Mouse (Mus musculus): Measurements from ENCODE around the gene Hist1h1d. TPM values are rescaled to one million over a fixed set of nuclear protein-coding genes. Genes with fewer than 3 reads are reported as not detected.
"Not testable (repeated sequence)": the region's sequence is repeated elsewhere in the genome, so short reads cannot be mapped to it uniquely, and the experiment has no call there.

Hist1h1d gene
- total RNA-seq, 2 experiments from 2014 or later, result 17.8 to 19.5 TPM

DNA sequence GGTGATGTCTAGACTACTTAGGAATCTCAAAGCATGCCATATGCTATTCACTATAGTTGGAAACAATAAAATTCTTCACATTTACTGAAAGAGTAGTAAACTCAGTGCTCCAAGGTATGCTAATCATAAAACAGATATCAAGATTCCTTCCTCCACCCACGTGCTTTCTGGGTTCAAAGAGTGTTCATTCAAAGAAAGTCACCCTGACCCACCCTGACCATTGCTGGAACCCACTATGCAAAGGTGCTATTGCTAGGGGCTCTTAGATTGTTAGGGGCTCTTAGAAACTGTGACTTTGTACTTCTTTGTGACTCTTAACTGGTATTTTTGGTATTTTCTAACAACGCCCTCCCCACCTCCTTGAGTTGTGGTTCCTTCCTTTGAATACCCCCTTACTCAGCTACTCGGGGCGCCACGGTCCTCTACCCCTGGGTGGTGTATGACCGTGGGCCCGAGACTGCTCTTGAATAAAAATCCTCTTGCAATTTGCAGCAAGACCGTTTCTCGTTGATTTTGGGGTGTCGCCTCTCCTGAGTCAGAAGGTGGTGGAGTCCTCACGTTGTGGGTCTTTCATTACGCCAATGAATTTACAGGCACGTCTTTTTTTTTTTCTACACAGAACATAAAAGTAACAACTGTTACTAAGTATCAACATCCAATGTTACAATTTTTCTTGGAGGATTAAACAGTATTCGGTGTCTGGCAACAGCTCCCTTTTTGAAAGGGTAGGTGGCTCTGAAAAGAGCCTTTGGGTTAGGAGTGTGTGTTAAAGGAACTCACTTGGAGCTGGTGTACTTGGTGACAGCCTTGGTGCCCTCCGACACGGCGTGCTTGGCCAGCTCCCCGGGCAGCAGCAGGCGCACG lies 20.2 kb downstream of the Hist1h1d start:
- DNase-seq, result not testable (repeated sequence)

DNA sequence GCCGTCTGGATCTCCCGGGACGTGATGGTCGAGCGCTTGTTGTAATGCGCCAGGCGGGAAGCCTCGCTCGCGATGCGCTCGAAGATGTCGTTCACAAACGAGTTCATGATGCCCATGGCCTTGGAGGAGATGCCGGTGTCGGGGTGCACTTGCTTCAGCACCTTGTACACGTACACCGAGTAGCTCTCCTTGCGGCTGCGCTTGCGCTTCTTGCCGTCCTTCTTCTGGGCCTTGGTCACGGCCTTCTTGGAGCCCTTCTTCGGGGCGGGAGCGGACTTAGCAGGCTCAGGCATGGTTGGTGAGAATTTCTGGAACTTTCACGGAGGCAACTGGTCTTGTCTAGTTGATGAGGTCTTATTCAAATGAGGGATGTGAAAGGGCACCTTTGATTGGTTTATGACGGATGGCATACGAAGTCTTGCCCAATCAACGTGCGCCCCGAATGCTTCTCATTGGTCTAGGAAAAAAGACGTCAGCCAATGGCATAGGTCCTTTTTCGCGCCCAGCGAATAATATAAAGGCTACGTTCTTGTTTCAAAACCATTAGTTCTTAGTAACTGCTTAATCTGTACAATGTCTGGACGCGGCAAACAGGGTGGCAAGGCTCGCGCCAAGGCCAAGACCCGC lies 20.9 kb downstream of the Hist1h1d start, which contains the start of the genes Hist1h2bf and Hist1h2ad:
Gene Hist1h2bf, minus strand, starts transcription at position 299 of the 627 bp plus-strand sequence.
Gene Hist1h2ad, plus strand, starts transcription at position 484 of the 627 bp plus-strand sequence.
- peak; percentile 75 for DNase-seq

DNA sequence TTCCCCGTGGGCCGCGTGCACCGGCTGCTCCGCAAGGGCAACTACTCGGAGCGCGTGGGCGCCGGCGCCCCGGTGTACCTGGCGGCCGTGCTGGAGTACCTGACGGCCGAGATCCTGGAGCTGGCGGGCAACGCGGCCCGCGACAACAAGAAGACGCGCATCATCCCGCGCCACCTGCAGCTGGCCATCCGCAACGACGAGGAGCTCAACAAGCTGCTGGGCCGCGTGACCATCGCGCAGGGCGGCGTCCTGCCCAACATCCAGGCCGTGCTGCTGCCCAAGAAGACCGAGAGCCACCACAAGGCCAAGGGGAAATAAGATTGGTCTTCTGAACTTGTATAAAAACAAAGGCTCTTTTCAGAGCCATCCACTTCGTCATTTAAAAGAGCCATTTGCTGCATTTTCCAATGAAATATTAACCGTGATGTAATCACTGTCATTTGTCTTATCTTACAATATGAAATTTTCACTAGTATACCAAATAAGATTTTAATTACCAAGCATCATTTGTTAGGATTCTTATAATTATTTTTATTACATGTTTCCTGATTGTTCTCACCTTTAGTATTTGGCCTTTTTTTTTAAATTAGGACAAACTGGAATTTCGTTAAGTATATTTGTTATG lies 21.6 kb downstream of the Hist1h1d start:
- DNase-seq, result not testable (repeated sequence)

DNA sequence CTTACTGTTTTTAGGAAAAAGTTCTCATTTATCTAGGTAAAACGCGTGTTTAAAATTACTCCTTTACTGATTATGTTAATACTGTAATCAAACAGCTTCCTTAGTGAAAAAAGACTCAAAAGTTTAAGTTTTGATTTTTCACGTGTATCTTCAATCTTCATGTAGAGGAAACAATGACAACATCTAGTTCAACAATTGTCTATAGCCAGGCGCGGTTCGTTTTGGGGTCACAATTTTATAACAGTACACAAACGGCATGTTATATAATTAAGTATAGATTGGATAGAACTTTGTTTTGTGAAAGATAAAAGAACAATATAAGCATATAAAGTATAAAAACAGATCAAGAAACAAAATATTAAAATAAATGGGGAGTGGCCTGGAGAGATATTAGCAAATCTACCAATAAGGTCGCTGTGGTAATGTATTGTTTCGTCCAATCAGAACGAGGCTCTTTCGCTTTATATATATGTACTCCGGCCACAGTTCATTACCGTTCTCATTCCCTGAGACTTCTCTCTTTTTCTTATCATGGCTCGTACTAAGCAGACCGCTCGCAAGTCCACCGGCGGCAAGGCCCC lies 22.3 kb downstream of the Hist1h1d start, which contains the start of gene Hist1h3d:
Gene Hist1h3d, plus strand, starts transcription at position 493 of the 581 bp plus-strand sequence.
- no peak for DNase-seq

DNA sequence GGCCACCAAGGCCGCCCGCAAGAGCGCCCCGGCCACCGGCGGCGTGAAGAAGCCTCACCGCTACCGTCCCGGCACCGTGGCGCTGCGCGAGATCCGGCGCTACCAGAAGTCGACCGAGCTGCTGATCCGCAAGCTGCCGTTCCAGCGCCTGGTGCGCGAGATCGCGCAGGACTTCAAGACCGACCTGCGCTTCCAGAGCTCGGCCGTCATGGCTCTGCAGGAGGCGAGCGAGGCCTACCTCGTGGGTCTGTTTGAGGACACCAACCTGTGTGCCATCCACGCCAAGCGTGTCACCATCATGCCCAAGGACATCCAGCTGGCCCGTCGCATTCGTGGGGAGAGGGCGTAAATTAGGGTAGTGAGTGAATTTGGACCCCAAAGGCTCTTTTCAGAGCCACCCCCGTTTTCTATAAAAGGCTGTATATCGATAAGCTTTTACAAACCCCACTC lies 22.8 kb downstream of the Hist1h1d start:
- DNase-seq, result not testable (repeated sequence)

DNA sequence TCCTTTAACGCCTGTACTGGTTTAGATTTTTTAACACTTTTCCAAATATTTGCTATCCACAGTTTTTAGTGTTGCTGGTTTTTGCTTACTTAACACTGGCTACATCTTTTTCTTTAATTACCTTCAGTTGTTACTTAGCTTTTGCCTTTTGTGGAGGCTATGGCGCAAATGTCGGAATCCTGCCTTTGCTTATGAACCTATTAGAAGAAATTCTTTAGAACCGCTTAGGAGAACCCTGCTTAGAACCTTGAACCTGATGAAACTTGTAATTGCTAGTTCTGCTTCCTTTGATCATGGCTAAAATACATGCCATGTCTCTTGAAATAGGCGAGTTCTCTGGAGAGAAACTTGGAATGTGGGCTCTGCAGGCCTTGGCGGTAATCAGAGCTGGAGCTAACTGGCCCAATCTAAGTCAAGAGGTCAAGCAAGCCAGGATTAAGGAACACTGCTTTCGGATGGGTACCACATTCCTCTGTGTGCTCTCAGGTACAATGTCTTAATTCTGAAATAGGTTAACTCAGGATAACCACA lies 23.4 kb downstream of the Hist1h1d start:
- no peak for DNase-seq

DNA sequence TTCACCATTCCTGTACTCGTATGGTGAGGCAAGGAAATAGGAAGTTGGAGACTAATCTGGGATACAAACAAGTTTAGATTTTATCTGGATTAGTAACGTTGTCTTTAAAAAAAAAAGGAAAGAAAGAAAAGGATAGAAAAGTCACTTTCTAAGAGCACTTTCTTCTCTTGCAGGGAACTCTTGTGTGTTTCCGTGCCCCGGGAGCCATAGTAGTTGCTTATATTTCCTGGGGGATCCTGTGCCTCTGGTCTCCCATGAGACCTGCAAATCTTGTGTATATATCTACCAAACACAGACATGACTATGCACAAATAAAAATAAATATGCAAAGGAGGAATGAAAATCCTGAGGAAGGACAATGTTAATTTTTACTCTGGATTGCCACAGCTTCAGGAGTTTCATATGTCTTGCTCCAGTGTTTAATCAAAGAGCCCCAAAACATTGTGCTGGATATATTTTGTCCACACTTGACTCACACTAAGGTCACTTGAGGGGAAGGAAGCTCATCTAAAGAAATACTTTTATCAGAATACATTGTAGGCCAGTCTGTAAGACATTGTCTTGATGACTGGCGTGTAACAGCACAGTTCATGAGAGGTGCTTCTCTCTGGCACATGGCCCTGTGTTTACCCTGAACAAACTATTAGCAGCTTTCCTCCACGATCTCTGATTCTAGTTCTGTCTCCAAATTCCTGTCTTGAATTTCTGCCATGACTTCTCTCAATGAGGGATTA lies 24.0 kb downstream of the Hist1h1d start:
- DNase-seq, result no peak

DNA sequence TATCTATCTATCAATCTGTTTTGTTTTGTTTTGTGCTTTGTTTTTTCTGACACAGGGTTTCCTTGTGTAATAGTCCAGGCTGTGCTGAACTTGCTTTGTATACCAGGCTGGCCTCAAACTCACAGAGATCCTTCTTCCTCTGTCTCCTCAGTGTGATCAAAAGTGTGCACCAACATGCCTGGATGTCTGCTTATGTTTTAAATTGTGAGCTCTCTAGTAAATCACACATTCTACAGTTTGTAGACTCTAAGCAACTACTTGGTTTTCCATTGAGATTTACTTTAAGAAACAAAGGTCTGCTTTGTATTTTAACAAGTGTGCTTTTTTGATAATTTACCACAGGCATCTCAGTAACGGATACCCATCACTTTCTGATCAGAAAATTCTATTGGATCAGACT lies 24.8 kb downstream of the Hist1h1d start:
- DNase-seq, result no peak

DNA sequence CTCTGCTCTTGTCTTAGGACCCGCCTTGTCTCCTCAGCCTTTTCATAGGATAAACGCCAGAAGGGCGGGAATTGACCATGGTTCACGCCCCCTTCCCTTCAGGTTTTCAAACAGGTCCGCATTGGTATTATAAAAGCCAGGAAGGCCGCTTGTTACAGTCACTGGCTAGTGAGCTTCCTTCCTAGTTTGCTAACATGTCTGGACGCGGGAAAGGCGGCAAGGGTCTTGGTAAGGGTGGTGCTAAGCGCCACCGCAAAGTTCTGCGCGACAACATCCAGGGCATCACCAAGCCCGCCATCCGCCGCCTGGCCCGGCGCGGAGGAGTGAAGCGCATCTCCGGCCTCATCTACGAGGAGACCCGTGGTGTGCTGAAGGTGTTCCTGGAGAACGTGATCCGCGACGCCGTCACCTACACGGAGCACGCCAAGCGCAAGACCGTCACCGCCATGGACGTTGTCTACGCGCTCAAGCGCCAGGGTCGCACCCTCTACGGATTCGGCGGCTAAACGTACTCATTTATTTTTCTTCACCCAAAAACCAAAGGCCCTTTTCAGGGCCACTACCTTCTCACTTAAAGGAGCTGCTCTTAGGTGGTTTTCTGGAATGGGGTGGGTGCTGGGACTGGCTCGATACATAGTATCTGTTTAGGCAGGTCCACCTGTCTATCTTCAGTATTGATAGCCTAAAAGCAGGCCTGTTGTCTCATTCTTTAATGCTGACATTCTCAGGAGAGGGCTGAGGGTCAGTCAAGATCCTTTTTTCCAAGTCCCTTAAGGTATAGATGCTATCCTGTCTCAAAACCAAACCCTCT lies 28.6 kb downstream of the Hist1h1d start, which contains the start of gene Hist1h4d:
Gene Hist1h4d, plus strand, starts transcription at position 191 of the 811 bp plus-strand sequence.
- DNase-seq, result peak; percentile 81

DNA sequence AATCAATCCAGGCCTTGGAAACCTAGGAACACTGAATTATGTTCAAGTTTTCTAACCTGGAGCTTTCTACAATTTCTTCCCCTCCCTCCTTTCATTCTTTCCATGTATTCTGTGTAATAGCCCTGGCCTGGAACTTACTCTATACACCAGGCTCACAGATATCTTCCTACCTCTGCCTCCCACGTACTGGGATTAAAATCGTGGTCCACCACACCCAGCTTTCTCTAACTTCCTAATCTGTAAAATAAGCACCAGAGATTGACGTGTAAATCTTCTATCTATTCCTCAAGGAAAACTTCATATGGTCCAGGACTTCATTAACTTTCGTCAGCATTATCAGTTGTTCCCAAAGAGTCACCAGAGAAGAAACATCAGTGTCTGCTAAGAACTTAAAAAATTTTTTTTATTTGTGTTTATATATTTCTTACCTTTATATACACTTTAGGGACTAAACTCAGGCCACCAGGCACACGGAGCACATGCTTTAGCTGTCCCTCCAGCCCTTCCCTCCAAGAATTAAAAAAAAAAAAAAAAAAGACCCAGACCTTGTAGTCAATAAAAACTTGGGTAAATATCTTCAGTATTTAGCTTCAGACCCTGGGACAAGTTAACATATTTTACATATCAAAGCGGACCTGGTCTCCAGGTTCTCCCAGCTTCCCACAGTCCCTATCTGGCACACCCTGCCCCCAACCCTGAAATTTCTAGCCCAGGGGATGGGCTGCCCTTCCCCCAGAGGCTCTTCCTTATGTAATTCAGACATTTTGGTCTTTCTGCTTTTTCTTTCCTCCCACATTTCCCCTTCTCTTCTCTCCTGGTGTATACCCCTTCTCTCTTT lies 29.4 kb downstream of the Hist1h1d start:
- DNase-seq, result no peak

DNA sequence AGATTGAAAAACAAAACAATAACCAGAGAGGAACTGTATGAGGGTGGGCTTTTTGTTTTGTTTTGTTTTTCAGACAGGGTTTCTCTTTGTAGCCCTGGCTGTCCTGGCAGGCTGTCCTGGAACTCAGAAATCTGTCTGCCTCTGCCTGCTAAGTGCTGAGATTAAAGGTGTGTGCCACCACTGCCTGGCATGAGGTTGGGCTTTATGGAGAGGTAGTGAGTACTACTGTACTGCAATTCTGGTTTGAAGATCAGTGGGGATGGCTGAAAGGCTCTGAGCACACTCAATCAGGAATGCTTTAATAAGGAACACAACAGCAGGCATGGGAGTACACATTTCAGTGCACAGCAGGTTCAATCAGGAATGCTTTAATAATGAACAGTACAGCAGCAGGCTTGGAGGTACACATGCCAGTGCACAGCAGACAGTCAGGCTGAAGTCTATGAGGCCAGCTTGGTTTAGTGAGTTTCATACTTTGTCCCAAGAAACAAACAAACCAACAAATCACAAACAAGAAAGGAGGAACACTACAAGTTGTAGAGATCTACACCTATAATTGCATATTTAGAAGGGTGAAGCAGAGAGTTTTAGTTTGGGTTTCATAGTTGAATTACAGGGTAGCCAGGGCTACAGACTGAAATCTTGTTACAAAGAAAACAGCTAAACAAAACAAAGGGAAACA lies 30.5 kb downstream of the Hist1h1d start:
- DNase-seq, result no peak

DNA sequence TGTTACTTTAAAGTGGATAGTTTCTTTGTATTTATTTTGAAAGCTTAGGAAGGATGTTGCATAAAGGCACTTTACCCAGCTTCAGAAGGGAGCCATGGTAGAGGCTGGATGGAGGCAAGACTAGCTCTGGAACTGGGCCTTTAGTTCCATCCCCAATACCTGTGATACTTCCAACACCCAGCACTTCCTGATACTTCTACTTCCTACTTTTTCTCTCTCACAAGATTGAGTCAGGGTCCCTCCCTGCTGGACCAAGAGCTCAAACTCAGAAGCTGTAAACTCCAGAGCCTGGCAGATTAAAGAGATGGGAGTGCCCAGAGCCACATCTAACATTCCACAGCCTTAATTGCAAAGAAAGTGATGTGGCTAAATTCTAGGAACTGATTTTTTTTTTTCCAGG lies 31.3 kb downstream of the Hist1h1d start:
- DNase-seq, result no peak

DNA sequence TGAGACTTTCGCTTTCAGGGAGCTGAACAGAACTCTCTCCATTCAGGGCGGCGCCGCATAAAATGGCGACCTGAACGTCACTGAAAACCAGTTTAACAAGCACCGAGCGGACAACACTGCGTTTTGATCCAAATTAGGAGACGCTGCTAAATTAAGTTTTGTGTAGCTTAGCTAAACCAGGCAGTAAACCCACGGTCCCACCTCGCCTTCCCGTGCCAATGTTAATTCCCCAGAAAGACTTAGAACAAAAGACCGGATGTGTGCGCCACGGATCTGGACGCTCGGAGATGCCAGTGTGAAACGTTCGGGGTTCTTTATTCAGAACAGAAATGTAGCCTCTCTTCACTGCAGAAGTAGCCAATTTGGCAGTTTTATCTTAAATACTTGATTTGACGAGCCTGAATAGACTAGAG lies 32.0 kb downstream of the Hist1h1d start:
- DNase-seq, result peak; percentile 66

DNA sequence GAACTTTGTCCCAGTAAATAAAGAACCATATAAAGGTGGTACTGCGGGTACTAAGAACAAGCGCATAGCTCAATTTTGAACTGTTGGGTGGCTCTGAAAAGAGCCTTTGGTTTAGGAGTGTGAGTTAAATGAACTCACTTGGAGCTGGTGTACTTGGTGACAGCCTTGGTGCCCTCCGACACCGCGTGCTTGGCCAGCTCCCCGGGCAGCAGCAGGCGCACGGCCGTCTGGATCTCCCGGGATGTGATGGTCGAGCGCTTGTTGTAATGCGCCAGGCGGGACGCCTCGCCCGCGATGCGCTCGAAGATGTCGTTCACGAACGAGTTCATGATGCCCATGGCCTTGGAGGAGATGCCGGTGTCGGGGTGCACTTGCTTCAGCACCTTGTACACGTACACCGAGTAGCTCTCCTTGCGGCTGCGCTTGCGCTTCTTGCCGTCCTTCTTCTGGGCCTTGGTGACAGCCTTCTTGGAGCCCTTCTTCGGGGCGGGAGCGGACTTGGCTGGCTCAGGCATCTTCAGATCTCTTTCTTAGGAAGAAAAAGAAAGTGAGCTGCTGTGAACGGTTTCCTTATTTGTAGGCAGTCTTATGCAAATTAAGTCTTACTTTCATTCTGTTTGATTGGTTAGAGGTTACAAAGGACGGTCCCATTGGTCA lies 32.5 kb downstream of the Hist1h1d start:
- peak; percentile 48 for DNase-seq

DNA sequence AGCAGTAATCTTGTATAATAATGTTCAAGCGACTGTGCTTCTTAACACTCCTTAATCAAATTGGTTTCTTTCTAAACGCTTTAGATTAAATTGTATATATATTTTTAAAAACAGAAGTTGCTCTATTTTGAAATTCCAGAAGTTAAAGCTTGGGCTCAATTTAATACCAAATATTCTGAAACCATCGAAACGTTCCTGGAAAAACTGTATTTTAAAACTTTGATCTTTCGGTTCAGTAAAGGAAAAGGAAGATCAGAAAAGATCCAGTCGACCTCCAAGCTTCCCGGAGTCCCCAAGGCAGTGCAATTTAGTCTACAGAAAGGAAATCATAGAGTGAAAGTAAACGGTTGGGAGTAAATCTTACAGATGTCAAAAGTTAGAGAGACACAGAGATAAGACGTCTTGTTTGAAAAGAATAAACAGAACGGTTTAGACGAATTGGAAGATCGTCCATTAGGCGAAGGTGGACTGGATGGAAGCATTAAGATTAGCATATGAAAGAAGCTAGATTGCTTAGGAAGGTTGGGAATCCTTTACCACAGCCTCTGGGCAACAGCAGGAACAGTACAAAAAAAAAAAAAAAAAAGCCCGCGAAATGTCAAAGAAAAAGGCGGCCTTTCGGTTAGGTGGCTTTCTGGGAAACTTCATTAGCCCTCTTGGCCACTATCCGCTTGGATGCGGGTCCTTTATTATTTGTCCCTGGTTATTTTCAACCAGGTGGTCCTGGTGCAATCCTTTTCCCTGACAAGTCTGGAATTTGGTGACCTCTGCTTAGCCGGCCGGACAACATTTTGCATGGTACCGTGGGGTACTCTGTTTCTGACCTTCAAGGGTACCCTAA lies 33.3 kb downstream of the Hist1h1d start:
- DNase-seq, result no peak

DNA sequence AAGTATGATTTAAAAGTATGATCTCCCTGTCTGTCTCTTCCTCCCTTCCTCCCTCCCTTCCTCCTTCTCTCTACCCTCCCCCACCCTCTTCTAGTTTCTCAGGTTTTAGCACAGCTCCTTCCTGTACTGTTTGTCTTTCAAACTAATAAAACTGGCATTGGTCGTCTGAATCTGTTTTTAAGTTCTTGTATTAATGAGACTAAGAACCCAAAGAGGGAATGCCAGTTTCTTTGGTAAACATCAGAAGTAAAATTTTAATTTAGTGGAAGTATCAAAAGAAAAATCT lies 33.8 kb downstream of the Hist1h1d start:
- DNase-seq, result no peak

DNA sequence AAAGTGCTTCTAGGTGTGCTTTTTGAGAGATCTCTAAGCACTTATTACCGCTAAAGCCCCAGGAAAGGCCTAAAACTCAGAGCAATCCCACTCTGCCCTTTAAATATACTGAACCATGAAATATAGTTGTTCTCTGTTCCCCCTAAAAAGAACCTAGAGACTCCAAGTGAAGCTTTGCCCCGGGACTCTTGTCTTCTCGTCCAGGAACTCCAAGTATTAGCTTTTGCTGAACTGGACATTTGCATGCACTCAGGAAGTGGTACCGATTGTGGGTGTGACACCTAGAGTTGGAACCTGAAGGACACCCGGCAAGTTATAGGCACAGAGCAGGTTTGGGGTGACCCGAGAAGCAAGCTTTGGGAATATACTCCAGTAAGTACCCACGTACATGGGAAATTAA lies 38.1 kb downstream of the Hist1h1d start:
- DNase-seq, result no peak

DNA sequence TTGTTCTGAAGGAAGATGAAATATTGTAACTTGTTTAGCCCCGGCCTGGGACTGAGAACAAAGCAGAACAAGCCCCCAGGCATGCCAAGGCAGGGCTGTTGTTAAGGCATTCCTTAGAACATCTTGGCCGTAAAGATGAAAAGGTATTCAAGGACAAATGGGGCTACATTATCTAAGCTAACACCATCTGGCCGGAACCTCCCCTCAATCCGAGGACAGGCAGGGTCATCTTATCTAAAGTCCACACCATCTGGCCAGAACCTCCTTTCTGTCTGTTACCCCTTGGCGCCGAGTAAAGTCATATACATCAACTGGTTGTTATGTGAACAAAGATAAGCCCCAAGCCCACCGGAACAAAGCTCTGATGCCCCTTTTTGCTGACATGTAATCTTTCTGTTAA lies 38.8 kb downstream of the Hist1h1d start:
- not testable (repeated sequence) for DNase-seq

All from gastrocnemius, postnatal 10 days (tissue).